Mouse (Mus musculus): ENCODE results near the gene Atcay.

DNA sequence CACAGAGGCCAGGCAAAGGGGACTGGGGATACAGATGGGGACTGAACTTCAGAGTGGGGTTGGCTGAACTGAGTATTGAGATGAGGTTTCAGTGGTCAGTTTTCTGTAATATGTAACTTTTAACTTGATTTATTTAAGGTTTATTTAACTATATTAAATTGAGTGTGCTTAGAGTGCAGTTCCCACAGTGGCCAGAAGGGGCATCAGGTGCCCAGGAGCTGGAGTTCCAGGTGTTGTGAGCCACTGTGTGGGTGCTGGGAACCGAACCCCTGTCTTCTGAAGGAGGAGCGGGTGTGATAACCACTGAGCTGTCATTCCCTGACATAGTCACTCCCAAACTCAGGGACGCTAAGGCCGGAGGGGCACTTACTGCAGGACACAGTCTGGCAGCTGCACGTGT, 20.5 kb downstream of the Atcay start:
- TF ChIP-seq CTCF (IDR thresholded peaks at IDR 0.05; ENCODE audit: low read depth, low read length) (peak; percentile 20), GATA1 (IDR thresholded peaks at IDR 0.05; ENCODE audit: borderline replicate concordance, low read length) (no peak), TAL1 (conservative IDR thresholded peaks at IDR 0.05; ENCODE audit: low read depth, low read length) (no peak), POLR2AphosphoS5 (IDR thresholded peaks at IDR 0.05; ENCODE audit: insufficient replicate concordance, low read depth, low read length) (no peak)

Measured in G1E (cell line).